Mouse (Mus musculus) lung, postnatal 25 days (tissue): ENCODE data around the gene Gsc2.
A peak's percentile ranks its signal among the peaks of the same experiment; 100 is the strongest.

Experiments used
- DNase-seq: peaks from one replicate; pipeline ENCODE4 v3.0.0; 2022; ENCODE audit warnings: low spot score

Gsc2 gene

DNA sequence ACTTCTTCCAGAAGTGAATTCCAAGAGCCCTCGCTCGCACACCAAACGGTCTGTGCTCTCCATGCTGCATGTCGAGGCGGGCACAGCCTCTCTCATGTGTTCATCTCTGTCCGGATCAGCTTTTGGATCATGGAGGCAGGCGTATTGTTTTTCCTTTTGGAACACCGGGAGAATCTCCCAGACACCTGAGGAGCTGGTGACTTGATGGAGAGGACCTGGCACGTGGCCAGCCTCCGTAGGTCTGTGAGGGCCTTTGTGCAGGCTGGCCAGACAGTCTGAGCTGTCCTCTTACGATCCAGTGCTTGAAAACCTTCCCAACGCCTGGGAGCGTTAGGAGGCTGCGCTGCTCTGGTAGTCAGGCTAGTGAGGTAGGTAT lies 7.3 kb upstream of the Gsc2 start:
- no peak for DNase-seq

DNA sequence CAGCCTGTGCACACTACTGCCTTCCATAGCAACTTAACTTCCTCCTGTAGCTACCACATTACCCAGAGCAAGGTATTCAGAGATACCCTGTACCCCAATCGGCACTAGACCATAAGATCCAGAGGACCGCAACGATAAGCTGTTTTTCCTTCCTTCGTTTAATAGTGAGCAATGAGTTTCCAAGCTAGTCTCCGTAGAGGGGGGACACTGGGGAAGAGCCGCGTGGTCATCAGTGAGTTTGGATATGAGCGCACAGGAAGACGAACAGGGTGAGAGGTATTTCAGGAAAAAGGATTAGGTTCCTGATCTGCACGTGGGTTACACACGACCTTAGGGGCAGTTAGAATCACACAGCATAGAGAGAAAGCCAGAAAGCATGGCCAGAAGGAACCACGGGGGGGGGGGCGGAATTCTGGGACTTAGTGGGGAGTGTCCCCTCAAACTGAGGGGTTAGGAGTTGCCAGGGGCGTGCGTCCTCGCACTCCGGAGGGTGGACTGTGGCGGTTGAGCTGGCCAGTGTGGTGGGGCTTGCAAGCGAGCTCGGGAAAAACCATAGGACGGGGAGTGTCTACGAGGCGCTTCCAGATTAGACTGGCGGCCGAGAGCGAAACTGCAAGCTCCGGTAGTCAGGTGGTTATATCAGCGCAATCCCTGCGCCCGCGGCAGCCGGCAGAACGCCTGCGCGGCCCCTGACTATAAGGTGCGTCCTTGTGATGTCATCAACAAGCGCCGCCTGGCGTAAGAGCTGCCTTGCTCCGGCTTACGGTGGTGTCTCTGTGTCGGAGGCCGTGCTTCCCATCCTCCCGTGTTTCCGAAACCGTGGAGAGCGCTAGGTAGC lies 6.7 kb upstream of the Gsc2 start:
- peak; percentile 95 for DNase-seq

DNA sequence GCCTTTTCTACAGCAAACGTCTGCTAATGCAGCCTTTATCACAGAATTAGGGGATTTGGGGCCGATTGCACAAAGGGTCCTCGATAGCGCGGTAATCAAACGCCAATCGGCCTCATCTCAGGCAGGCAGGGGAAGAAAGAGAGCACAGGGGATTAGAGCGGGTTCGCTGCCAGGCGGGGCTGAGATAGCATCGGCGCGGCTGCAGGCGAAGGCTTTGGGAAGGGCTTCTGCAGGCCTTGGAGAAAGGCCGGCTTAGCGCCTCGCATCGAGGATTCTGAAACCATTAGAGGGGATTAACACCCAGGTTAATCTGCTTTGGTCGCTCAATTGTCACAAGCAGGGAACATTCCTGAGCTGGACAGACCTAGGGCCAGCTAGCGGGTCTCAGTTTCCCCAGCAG lies 5.7 kb upstream of the Gsc2 start:
- no peak for DNase-seq

DNA sequence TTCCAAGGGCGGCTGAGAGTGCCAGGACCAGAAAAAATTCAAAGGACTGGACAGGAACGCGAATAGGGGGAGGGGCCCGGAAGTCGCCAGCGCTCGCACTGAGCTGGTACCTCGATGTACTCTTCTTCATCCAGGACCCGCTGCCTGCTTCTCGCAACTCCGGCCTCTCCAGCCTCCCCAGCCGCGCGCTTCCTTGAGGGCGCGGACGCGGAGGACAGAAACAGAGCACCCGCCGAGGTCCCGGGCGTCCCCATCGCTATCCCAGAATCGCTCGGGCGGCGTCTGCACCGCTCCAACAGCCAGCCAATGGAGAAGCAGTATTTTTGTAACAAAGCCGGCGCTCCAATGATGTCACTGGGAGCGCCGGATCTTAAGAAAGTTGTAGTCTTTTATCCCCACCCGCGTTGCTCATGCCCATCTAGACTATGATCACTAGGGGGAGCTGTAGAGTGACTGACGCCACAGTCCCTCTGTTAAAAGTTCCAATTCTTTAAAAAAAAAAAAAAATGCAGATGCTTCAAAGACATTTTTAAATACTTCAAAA lies 3.7 kb downstream of the Gsc2 start, which contains the start of gene Ess2:
Gene Ess2, minus strand, starts transcription at position 297 of the 544 bp plus-strand sequence.
- DNase-seq, result peak; percentile 95

DNA sequence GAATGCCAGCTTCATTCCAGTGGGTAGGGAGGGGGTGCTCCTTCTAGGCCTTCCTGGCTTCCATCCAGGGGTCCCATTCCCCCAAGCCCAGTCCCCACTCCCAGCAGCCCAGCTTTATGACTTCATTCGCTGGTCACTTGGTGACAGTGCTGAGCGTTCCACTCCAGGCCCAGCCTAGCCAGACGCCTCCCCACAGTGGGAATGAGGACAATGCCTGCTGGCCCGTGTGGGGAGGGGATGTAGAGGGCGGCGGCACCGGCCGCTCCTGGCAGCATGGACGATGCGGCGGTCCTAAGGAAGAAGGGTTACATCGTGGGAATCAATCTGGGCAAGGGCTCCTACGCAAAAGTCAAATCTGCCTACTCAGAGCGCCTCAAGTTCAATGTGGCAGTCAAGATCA lies 16.4 kb downstream of the Gsc2 start, which contains the start of the genes Dgcr2 and Tssk2:
Gene Dgcr2, minus strand, starts transcription at position 101 of the 400 bp plus-strand sequence.
Gene Tssk2, plus strand, starts transcription at position 176 of the 400 bp plus-strand sequence.
- DNase-seq, result no peak

DNA sequence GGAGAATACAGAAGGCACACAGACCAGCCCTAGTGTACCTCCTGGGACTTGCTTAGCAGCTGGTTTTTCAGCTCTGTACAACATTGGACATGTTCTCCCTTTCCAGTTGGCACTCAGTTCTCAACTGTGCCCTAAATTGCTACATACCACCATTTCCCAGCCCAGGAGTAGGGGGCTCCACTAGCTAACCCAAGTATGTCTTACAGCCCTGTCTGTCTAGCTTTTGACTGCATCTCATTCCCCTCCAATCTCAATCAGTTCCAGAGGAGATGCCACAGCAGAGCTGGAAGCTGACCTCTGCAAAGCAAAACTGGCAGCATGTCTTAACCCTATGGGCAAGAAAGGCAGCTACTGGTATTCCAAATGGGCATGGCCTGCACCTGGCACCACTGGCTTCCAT lies 18.8 kb downstream of the Gsc2 start:
- DNase-seq, result no peak

DNA sequence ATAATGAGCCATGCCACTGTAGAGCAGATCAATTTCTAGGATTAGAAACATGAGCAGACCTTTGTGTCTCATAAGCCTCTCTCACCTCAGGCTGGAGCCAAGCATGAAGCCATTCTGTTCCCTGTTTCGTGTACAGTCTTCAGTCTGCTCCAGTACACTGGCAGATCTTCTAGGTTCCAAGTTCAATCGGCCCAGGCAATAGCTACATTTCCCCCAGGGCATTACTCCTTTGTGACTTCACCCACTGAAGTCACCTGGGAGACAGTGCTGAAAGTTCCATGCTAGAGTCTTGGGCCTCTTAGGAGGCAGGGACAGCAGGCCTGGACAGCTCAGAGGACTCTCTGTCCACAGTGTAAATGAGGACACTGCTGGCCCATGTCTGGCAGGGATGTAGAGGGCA lies 20.9 kb downstream of the Gsc2 start, which contains the start of gene Tssk1:
Gene Tssk1, plus strand, starts transcription at position 301 of the 400 bp plus-strand sequence.
- no peak for DNase-seq

DNA sequence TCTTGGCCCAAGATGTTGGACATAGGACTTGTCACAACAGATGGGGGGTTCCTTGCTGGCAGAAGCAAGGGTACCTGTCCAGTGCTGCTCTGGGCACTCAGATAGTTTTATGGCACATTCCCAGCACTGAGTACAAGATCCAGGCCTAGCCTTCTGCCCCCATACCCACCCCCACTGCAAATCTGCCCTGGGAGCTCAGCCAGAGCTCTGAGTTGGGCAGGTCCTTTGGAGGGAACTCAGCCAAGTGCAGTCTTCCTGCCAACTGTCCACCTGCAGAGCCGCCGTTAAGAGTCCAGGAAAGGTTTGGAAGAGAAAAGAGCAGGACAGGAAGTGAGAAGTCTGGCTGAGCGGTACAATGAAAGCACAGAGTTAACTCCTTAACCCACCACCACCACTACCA lies 22.3 kb downstream of the Gsc2 start:
- DNase-seq, result peak; percentile 50

DNA sequence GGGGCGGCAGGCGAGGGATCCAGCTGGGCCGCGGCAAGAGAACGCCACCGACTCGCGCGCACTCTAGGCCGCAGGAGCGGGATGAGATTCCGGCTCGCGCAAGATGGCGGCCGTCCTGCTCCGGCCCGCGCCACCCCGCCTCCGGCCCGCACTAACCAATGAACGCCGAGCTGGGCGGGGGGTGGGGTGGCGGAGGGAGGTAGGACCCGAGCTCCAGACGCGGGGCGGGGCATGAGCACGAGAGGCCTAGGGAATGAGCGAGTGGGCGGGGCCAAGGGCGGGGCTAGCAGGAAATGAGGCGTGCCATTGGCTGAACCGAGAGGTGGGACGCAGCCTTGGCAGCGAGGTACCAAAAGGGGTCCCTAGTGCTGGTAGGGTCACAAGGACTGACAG lies 23.3 kb downstream of the Gsc2 start, which contains the start of gene Gm20518:
Gene Gm20518, minus strand, starts transcription at position 105 of the 393 bp plus-strand sequence.
- peak; percentile 98 for DNase-seq

DNA sequence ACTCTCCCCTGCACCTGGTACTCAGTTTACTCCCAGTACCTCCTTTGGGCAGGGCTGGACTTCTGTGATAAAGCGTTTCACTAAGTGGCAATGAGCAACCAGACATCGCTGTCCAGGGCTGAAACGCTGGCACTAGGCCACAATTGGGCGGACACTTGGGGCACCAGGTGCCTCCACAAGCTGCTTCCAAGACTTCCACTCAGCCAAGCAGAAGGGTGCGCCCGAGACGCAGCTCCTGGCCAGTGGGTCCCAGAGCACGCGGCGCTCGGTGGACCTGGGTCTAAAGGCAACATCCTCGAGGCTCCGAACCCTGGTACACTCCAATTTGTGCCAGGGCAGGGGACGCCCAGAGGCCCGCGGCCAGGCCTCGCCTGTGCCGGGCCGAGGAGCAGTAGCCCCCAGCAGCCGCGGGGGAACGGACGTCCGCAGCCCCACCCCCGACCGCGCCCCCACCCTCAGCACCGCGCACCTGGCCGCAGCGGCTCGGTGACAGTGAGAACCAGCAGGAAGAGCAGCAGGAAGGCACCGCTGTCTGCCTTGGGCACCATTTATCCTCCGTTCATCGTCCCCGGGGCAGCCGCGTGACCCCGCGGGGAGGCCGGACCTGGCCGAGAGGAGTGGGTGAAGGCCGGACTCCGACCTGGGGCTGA lies 23.8 kb downstream of the Gsc2 start:
- DNase-seq, result peak; percentile 81

DNA sequence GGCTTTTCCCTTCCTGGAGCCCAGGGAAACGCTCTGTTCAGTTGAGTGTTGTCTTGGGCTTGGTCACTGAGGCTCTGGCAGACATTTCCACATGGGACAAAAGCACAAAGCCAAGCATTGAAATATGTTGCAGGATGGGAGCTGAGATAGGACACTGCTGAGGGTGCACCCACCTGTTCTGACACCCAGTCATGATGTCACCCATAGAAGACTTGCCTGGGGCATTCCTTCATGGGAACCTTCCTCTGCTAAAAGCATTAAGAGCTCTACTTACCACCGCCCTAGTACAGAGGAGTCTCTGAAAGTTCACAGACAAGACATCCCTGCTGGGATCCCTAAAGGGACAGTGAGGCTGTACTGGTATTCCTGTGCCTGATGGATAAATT lies 24.5 kb downstream of the Gsc2 start:
- no peak for DNase-seq

DNA sequence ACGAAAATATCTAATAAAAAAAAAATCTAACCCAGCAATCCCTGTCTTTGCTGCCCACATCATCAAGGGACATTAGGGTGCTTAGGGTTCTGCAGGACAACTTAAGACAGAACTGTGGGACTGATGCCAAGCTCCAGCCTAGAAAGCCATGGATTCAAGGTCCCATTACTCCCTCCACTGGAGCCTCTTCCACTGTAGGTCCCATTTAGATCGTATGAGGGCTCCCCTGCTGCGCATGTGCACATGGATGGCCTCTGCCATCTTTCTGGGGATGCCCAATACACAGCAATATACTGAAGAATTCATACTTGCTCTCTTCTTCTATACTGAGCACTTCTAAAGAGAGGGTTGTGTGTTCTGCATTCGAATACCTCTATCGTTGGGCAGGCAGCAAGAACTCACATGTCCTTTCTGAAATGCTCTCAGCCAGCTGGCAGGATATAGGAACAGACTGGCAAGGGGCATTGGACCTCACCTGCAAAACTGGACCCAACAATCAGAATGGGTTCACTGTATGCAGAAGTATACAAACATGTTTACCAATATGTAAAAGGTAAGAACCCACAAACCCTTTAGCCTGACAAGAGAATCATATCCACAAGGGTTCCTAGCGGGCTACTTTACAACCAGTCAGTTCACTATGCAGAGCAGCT lies 25.0 kb downstream of the Gsc2 start:
- no peak for DNase-seq

DNA sequence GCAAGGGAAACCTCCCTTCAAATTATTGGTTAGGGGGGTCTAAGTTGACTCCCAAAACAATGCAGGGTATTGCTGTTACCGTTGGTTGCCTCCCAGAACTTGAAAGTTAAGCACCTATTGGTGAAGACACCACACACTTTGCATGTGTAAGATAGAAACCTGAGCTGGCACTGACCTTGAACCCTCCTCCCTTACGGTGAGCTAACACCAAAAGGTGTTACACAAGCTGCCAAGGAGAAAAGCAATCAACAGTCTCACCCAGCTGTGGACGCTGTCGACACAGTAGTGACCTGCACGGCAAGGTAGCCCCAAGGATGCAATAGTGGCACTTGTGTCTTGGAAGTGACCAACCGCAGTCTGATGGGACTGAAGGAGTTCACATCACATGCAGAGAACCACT lies 30.7 kb downstream of the Gsc2 start:
- no peak for DNase-seq

DNA sequence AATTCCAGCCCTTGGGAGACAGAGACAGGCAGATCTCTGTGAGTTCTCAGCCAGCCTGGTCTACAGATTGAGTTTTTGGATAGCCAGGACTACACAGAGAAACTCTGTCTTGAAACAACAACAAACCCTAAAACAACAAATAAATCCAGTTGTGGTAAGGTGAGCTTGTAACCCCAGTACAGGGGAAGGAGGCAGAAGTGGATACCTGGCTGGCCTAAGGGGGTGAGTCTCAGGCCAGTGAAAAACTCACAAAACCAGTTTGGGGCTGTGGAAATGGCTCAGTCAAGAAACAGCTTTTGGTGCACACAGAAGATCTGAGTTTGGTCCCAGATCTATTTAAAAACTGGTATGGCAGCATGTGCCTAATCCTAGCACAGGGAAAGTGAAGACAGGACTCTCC lies 32.7 kb downstream of the Gsc2 start:
- DNase-seq, result peak; percentile 46

DNA sequence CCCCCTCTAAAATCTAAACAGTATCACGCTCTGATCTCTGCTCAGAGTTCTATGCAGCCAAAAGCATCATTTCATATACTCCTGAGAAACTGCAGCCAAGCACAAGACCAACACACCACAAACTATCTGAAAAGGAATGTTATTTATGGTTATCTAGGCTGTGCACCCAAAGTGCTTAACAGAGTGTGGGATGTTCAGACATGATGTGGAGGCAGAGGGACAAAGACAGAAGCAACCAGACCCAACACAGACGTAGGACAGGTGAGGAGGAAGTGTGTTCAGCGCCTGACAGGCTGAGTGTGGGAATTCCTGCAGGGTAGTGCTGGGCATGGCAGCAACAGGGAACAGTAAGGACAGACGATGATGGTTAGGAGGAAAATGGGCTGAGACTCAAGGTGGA lies 35.3 kb downstream of the Gsc2 start:
- no peak for DNase-seq

DNA sequence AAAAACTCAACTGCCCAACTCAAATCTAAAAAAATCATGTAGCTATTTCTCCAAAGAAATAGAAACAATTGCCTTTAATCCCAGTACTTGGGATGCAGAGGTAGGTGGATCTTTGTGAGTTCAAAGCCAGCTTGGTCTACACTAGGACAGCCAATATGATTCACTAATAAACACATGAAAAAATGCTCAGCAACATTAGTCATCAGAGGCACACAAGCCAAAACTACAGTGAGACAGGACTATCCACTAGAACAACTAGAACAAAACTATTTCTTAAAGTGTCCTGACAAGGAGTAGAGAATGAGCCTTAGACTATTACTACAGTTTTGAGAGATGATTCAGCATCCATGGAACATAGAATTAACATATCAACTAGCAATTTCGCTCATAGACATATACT lies 38.8 kb downstream of the Gsc2 start:
- DNase-seq, result no peak

DNA sequence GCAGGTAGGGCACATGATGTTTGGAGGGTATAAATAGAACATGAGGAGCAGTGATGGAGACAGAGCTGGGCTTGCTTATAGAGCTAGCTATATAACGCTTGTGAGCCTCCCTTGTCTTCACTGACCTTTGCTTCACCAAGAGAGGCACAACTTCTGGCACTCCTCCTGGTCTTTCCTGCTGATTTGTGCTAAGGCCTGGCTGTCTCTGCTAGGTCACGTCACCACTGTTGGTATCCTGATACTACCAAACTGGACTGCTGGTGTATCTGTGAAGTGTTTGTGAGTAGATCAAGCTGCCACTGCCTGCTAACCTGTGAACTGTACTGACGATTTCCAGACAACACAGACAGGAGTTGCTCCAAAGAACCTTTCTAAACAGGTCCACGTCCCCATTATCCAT lies 39.7 kb downstream of the Gsc2 start:
- DNase-seq, result no peak

DNA sequence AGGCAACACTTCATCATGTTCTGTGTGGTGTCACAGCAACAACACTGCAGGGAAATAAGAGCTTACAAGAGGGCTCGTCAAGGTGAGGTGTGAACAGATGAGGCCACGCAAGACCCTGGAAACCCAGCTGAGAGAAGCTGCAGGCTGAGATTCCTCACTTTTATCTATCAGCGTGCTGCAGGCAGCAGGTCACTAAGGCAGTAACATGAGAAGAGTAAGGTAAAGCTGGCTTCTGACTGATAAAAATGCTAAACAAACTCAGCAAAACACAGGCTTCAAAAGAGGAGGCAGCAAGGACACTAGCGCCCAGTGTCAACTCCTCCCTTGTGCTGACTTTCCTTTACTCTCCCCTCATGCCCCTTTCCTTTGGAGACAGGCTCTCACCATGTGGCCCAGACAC lies 41.9 kb downstream of the Gsc2 start:
- no peak for DNase-seq

DNA sequence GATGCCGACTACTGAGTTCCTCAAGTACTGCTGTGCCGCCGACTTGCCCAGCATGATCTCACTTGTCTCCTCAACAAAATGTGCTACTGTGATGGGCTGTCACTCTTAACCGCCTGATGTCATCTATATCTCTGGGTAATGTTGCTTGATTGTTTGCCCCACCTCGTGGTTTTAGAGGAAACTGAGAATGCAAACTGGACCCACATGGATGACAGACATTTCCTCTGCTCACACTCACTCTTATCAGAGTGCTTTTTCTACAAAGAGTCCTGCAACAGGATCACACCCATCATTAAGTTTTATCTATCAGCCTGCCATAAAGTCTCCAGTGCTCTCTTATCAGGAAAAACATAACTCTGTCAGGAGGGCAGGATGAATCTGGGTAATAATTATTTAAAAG lies 43.6 kb downstream of the Gsc2 start:
- no peak for DNase-seq

DNA sequence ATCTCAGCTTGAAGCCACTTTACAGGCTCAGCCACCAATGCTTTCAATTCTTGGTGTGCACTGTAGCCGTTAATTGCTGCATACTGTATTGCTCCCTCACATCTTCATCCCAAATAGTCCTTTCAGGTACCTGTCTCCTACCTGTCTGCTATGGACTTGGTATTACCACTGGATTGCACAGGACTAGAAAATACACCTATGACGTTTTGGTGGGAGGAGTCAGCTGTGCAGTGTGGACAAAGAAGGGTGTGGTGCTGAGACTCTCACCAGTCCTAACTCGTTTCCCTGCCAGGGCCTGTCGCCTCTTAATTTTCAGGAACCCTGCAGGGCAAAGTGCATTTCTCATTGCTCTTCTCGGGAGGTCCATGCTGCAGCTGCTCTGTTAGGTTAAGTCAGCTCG lies 49.1 kb downstream of the Gsc2 start:
- DNase-seq, result peak; percentile 43

DNA sequence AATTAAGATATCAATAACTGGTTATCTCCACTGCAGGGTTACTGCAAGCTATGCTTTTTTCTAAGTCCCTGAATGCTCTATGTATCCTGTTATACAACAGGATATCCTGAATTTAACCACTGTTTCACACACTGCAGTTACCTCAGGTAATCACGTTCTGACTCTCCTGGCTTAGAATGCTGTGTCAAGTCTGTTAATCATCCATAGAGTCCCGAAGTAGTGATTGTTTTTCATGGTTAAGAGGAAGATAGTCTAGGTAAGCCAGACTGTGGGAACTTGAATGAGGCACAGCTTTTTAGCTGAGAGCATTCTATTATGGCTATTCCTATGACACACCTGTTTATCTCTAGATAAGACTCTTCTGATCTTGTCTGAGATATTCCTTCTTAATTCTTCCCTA lies 49.6 kb downstream of the Gsc2 start:
- DNase-seq, result no peak
